ENCODE assay signal across 8 mouse cellular contexts in the genomic region with DNA sequence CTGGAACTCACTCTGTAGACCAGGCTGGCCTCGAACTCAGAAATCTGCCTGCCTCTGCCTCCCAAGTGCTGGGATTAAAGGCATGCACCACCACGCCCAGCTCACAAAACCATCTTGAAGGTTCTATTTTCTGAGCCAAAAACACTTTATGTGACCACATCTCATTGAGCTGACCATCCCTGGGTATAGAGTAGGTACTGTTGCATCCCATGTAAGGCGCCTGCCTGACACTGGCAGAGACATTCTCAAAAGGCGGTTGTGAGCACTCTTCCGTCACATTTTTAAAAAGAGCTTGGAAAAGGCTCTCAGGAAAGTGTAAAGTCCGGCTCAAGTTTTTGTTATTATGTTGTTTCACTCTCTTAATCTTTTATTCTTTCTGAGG. TPM values are rescaled to one million over a fixed set of nuclear protein-coding genes. Genes with fewer than 3 reads are reported as not detected.
DNase-seq lines count a peak whose midpoint lies in the region; ATAC-seq and TF ChIP-seq lines count a peak whose summit lies in the region.

No protein-coding gene starts in this region.

- CTCF ChIA-PET in Patski (lab: Charles Lee), result interaction anchor here (0.7 to 3.8 kb wide), 16 partner anchors 9 to 165 kb away, joined by 3 to 27 read pairs (median 4); a partner anchor contains a TSS

- peak overlapping the region; percentile 93 for H3K4me3 ChIP-seq in gastrocnemius, adult 2 months
- peak overlapping the region; percentile 71; the same call in 1 of the 2 replicates for H3K4me3 ChIP-seq in hindbrain, embryonic 13.5 days

- peaks cover 59% of the 10 kb centered on the region for H3K36me3 ChIP-seq in hindbrain, embryonic 13.5 days

- H3K9ac ChIP-seq in hindbrain, embryonic 13.5 days, result no peak overlapping the region

- no peak for DNase-seq in gastrocnemius, adult 2 months
- DNase-seq in gastrocnemius, postnatal 10 days, result no peak
- no peak for DNase-seq in Patski (ENCODE audit: low read depth, low spot score)
- no peak for DNase-seq in adrenal gland, adult 18-20 months (ENCODE audit: low spot score in 2 of 2)
- no peak for DNase-seq in urinary bladder, adult 2 months (ENCODE audit: low spot score)

- H3K4me2 ChIP-seq in hindbrain, embryonic 13.5 days, result peak overlapping the region; percentile 55; the same call in 1 of the 2 replicates

- TF ChIP-seq CTCF in gastrocnemius, adult 2 months (IDR thresholded peaks at IDR 0.05), result no peak
- TF ChIP-seq CTCF in Patski (IDR thresholded peaks at IDR 0.05), result no peak

- in situ Hi-C loops in Patski (cut with MboI; ENCODE audit: low pct_unique_long_range_greater_than_20kb), result loop anchor here (5.0 kb wide), 1 partner anchor 44 kb away; a partner anchor contains a TSS

- H3K27ac ChIP-seq in gastrocnemius, adult 2 months, result peak overlapping the region; percentile 46; the same call in 1 of the 2 replicates
- peak overlapping the region; percentile 94; the same call in 1 of the 2 replicates for H3K27ac ChIP-seq in hindbrain, embryonic 13.5 days

- WGBS in hindbrain, embryonic 13.5 days, result 32% methylated on average over 6 of the region's 6 CpGs

- peak; percentile 2 for ATAC-seq in Patski
- ATAC-seq in hindbrain, embryonic 13.5 days (ENCODE audit: low FRiP score), result peak; percentile 55
- ATAC-seq in megakaryocyte, adult 5-6 weeks (ENCODE audit: poor library complexity, severe bottlenecking), result 0 out of 2 replicates have a peak, but pooled peaks have one; percentile 1
- ATAC-seq in granulocyte monocyte progenitor cell, adult 5-6 weeks (replicated peaks; ENCODE audit: poor library complexity, severe bottlenecking), result no peak; the same call in 1 of the 2 replicates

- H3K27me3 ChIP-seq in Patski, result no peaks in the 10 kb centered on the region
- H3K27me3 ChIP-seq in hindbrain, embryonic 13.5 days, result no peaks in the 10 kb centered on the region

- peaks cover 33% of the 10 kb centered on the region for H3K4me1 ChIP-seq in hindbrain, embryonic 13.5 days (replicated peaks)

- POLR2A ChIA-PET in Patski (lab: Charles Lee), result interaction anchor here (0.7 to 2.2 kb wide), 4 partner anchors 42 to 48 kb away, joined by 3 to 15 read pairs (median 4); a partner anchor contains a TSS

- no peaks in the 10 kb centered on the region for H3K9me3 ChIP-seq in hindbrain, embryonic 13.5 days

- intact Hi-C loops in gastrocnemius, adult 2 months (cut with DNase I), result loop anchor here (1.0 kb wide), 1 partner anchor 42 kb away; no protein-coding TSS in a partner anchor

RNA-seq across cellular contexts. Expression of a gene that starts 0.4 kb away (rescaled TPM):
- total RNA-seq in gastrocnemius, adult 2 months (2021), result 1 to 10 TPM; 3.7 to 4.9 TPM
- total RNA-seq in gastrocnemius, postnatal 10 days (2021), result 10 to 100 TPM; 12.7 to 13.7 TPM
- polyA plus RNA-seq in Patski (2021), result 66.0 TPM
- 54.2 and 54.4 TPM in 2 replicates for polyA plus RNA-seq in hindbrain, embryonic 13.5 days (2015; fragmentation: Nextera tagmentation; extraction: Ambion mirVana)
- total RNA-seq in megakaryocyte, adult 5-6 weeks (2015), result 19.0 and 24.2 TPM in 2 replicates
- total RNA-seq in megakaryocyte, adult 5-6 weeks (2017), result 17.7 and 17.8 TPM in 2 replicates
- 15.4 and 33.4 TPM in 2 replicates for total RNA-seq in granulocyte monocyte progenitor cell, adult 5-6 weeks (2014; fragmentation: Nextera tagmentation)
- 19.0 and 28.7 TPM in 2 replicates for total RNA-seq in granulocyte monocyte progenitor cell, adult 5-6 weeks (2017)
- total RNA-seq in adrenal gland, adult 18-20 months (2021), result 10 to 100 TPM; 18.2 to 22.3 TPM
- polyA plus RNA-seq in urinary bladder, adult 2 months (2012; rRNA removed), result 42.9 and 53.7 TPM in 2 replicates

RNA-seq across cellular contexts. Expression of a gene that starts 15.8 kb away (rescaled TPM):
- not detected for total RNA-seq in gastrocnemius, adult 2 months (2021)
- not detected for total RNA-seq in gastrocnemius, postnatal 10 days (2021)
- polyA plus RNA-seq in Patski (2021), result not detected
- 3.3 and 3.7 TPM in 2 replicates for polyA plus RNA-seq in hindbrain, embryonic 13.5 days (2015; fragmentation: Nextera tagmentation; extraction: Ambion mirVana)
- not detected in 2 replicates for total RNA-seq in megakaryocyte, adult 5-6 weeks (2015)
- not detected in 2 replicates for total RNA-seq in megakaryocyte, adult 5-6 weeks (2017)
- not detected in 2 replicates for total RNA-seq in granulocyte monocyte progenitor cell, adult 5-6 weeks (2014; fragmentation: Nextera tagmentation)
- total RNA-seq in granulocyte monocyte progenitor cell, adult 5-6 weeks (2017), result not detected in 2 replicates
- total RNA-seq in adrenal gland, adult 18-20 months (2021), result not detected
- polyA plus RNA-seq in urinary bladder, adult 2 months (2012; rRNA removed), result not detected in 2 replicates

RNA-seq across cellular contexts. Expression of a gene that starts 18.8 kb away (rescaled TPM):
- total RNA-seq in gastrocnemius, adult 2 months (2021), result not detected
- under 1 TPM in 1 of 2 experiments, not detected in 1; 0.11 TPM for total RNA-seq in gastrocnemius, postnatal 10 days (2021)
- polyA plus RNA-seq in Patski (2021), result 2.8 TPM
- polyA plus RNA-seq in hindbrain, embryonic 13.5 days (2015; fragmentation: Nextera tagmentation; extraction: Ambion mirVana), result 0.56 and 1.8 TPM in 2 replicates
- not detected in 2 replicates for total RNA-seq in megakaryocyte, adult 5-6 weeks (2015)
- total RNA-seq in megakaryocyte, adult 5-6 weeks (2017), result not detected in 2 replicates
- 0.15 TPM in 1 of 2 replicates, not detected in the other for total RNA-seq in granulocyte monocyte progenitor cell, adult 5-6 weeks (2014; fragmentation: Nextera tagmentation)
- 0.09 and 0.26 TPM in 2 replicates for total RNA-seq in granulocyte monocyte progenitor cell, adult 5-6 weeks (2017)
- under 1 TPM; 0.13 to 0.26 TPM for total RNA-seq in adrenal gland, adult 18-20 months (2021)
- 0.80 and 0.85 TPM in 2 replicates for polyA plus RNA-seq in urinary bladder, adult 2 months (2012; rRNA removed)

RNA-seq across cellular contexts. Expression of a gene that starts 18.9 kb away (rescaled TPM):
- 1 to 10 TPM; 1.3 to 2.5 TPM for total RNA-seq in gastrocnemius, adult 2 months (2021)
- total RNA-seq in gastrocnemius, postnatal 10 days (2021), result 1 to 10 TPM; 2.3 to 2.7 TPM
- 19.5 TPM for polyA plus RNA-seq in Patski (2021)
- 4.5 and 5.1 TPM in 2 replicates for polyA plus RNA-seq in hindbrain, embryonic 13.5 days (2015; fragmentation: Nextera tagmentation; extraction: Ambion mirVana)
- total RNA-seq in megakaryocyte, adult 5-6 weeks (2015), result 0.57 TPM in 1 of 2 replicates, not detected in the other
- 0.88 and 5.4 TPM in 2 replicates for total RNA-seq in megakaryocyte, adult 5-6 weeks (2017)
- 3.5 and 4.7 TPM in 2 replicates for total RNA-seq in granulocyte monocyte progenitor cell, adult 5-6 weeks (2014; fragmentation: Nextera tagmentation)
- total RNA-seq in granulocyte monocyte progenitor cell, adult 5-6 weeks (2017), result 2.9 and 3.0 TPM in 2 replicates
- 1 to 10 TPM; 5.4 to 9.9 TPM for total RNA-seq in adrenal gland, adult 18-20 months (2021)
- 8.6 and 10.4 TPM in 2 replicates for polyA plus RNA-seq in urinary bladder, adult 2 months (2012; rRNA removed)

RNA-seq across cellular contexts. Expression of a gene that starts 27.6 kb away (rescaled TPM):
- total RNA-seq in gastrocnemius, adult 2 months (2021), result not detected
- not detected for total RNA-seq in gastrocnemius, postnatal 10 days (2021)
- polyA plus RNA-seq in Patski (2021), result 1.8 TPM
- polyA plus RNA-seq in hindbrain, embryonic 13.5 days (2015; fragmentation: Nextera tagmentation; extraction: Ambion mirVana), result 1.0 and 1.5 TPM in 2 replicates
- not detected in 2 replicates for total RNA-seq in megakaryocyte, adult 5-6 weeks (2015)
- total RNA-seq in megakaryocyte, adult 5-6 weeks (2017), result not detected in 2 replicates
- not detected in 2 replicates for total RNA-seq in granulocyte monocyte progenitor cell, adult 5-6 weeks (2014; fragmentation: Nextera tagmentation)
- total RNA-seq in granulocyte monocyte progenitor cell, adult 5-6 weeks (2017), result not detected in 2 replicates
- under 1 TPM in 1 of 2 experiments, not detected in 1; 0.16 TPM for total RNA-seq in adrenal gland, adult 18-20 months (2021)
- 0.29 and 0.41 TPM in 2 replicates for polyA plus RNA-seq in urinary bladder, adult 2 months (2012; rRNA removed)
